Mouse (Mus musculus) cerebellum, postnatal 25 days (tissue): ENCODE data around the gene Prdm4.
A peak's percentile ranks its signal among the peaks of the same experiment; 100 is the strongest.

ENCODE experiments used
- DNase-seq, 2 experiments: peaks; one replicate each; pipeline ENCODE4 v3.0.0; 2021; ENCODE audit warnings: mixed read lengths in 2 of 2

Prdm4 gene

GRCm38 (mm10) chr10:85871698-85872478, 45.1 kb downstream of the Prdm4 start:
- peak; percentile 94 to 96 for DNase-seq

GRCm38 (mm10) chr10:85846105-85846862, 70.7 kb downstream of the Prdm4 start:
- DNase-seq, result no peak
